In genomic region chr2:156007888-156008532, GRCm38 (mm10) we compare ENCODE assay signal across 8 mouse cellular contexts. TPM values are rescaled to one million over a fixed set of nuclear protein-coding genes. Genes with fewer than 3 reads are reported as not detected.
A peak's percentile ranks its signal among the peaks of the same experiment; 100 is the strongest.
DNase-seq lines count a peak whose midpoint lies in the region; ATAC-seq and TF ChIP-seq lines count a peak whose summit lies in the region.

Gene 6430550D23Rik, minus strand, starts transcription at chr2:156007977.
Gene Ergic3, plus strand, starts transcription at chr2:156008045.

- peak within 1 kb of the TSS; percentile 79 for H3K4me3 ChIP-seq in bone marrow macrophage, adult 2 months (ENCODE audit: insufficient read depth, low read length)
- H3K4me3 ChIP-seq in embryonic fibroblast, embryonic 13.5 days (ENCODE audit: insufficient read depth, low read length) = peak within 1 kb of the TSS; percentile 78
- peak within 1 kb of the TSS; percentile 92 for H3K4me3 ChIP-seq in kidney, embryonic 14.5 days (ENCODE audit: low read length)
- peak within 1 kb of the TSS; percentile 92 for H3K4me3 ChIP-seq in limb, embryonic 15.5 days

- peak; percentile 99 for ATAC-seq in kidney, embryonic 14.5 days (ENCODE audit: low FRiP score, low TSS enrichment)
- ATAC-seq in limb, embryonic 15.5 days (ENCODE audit: insufficient number of reproducible peaks, low FRiP score, low TSS enrichment, low read depth) = peak; percentile 97

- H3K4me2 ChIP-seq in kidney, embryonic 14.5 days (replicated peaks; ENCODE audit: low read depth, low read length) = peak within 1 kb of the TSS; percentile 63
- peak within 1 kb of the TSS; percentile 76 for H3K4me2 ChIP-seq in limb, embryonic 15.5 days

- H3K36me3 ChIP-seq in kidney, embryonic 14.5 days (ENCODE audit: control insufficient read depth, insufficient read depth, low read length) = peaks cover 29% of the 10 kb centered on the region
- H3K36me3 ChIP-seq in limb, embryonic 15.5 days = peaks cover 33% of the 10 kb centered on the region

- TF ChIP-seq POLR2A in bone marrow macrophage, adult 2 months (IDR thresholded peaks at IDR 0.05; ENCODE audit: borderline replicate concordance, low read depth, low read length) = no peak
- TF ChIP-seq POLR2A in embryonic fibroblast, embryonic 13.5 days (IDR thresholded peaks at IDR 0.05; ENCODE audit: low read depth, low read length) = peak; percentile 57

- DNase-seq in A20 (ENCODE audit: low read depth, low spot score) = peak; percentile 99
- peak; percentile 98 for DNase-seq in heart, adult 9 months (ENCODE audit: low spot score in 2 of 2)
- DNase-seq in monocyte, adult 2 months (ENCODE audit: low read depth in 1 of 2, low spot score in 2 of 2) = peak; percentile 97 to 98
- peak; percentile 99 for DNase-seq in spleen, postnatal 36 days (ENCODE audit: low spot score in 2 of 2)

- H3K9me3 ChIP-seq in kidney, embryonic 14.5 days (ENCODE audit: control insufficient read depth, low read length) = no peaks in the 10 kb centered on the region
- H3K9me3 ChIP-seq in limb, embryonic 15.5 days = no peaks in the 10 kb centered on the region

- H3K9ac ChIP-seq in kidney, embryonic 14.5 days (ENCODE audit: low read depth, low read length) = peak within 1 kb of the TSS; percentile 83
- peak within 1 kb of the TSS; percentile 90 for H3K9ac ChIP-seq in limb, embryonic 15.5 days

- peak within 1 kb of the TSS; percentile 9; the same call in 1 of the 2 replicates for H3K27ac ChIP-seq in bone marrow macrophage, adult 2 months (ENCODE audit: insufficient read depth, low read depth, low read length)
- H3K27ac ChIP-seq in embryonic fibroblast, embryonic 13.5 days (ENCODE audit: insufficient read depth, low read length) = no peak within 1 kb of the TSS
- H3K27ac ChIP-seq in kidney, embryonic 14.5 days (ENCODE audit: low read depth, low read length) = peak within 1 kb of the TSS; percentile 83
- peak within 1 kb of the TSS; percentile 74 for H3K27ac ChIP-seq in limb, embryonic 15.5 days

- H3K4me1 ChIP-seq in bone marrow macrophage, adult 2 months (ENCODE audit: control insufficient read depth, insufficient read depth, low read length) = peaks cover 6% of the 10 kb centered on the region
- no peaks in the 10 kb centered on the region for H3K4me1 ChIP-seq in embryonic fibroblast, embryonic 13.5 days (ENCODE audit: control insufficient read depth, insufficient read depth, low read length)
- H3K4me1 ChIP-seq in kidney, embryonic 14.5 days (ENCODE audit: control insufficient read depth, insufficient read depth, low read length) = peaks cover 7% of the 10 kb centered on the region
- H3K4me1 ChIP-seq in limb, embryonic 15.5 days = peaks cover 9% of the 10 kb centered on the region

- no peaks in the 10 kb centered on the region for H3K27me3 ChIP-seq in kidney, embryonic 14.5 days (ENCODE audit: control insufficient read depth, insufficient read depth, low read length)
- no peaks in the 10 kb centered on the region for H3K27me3 ChIP-seq in limb, embryonic 15.5 days

- WGBS in kidney, embryonic 14.5 days = under 1% methylated on average over 45 of the region's 45 CpGs
- under 1% methylated on average over 42 of the region's 45 CpGs for WGBS in limb, embryonic 15.5 days

- no peak for TF ChIP-seq CTCF in bone marrow macrophage, adult 2 months (IDR thresholded peaks at IDR 0.05; ENCODE audit: low read depth, low read length)
- no peak for TF ChIP-seq CTCF in embryonic fibroblast, embryonic 13.5 days (IDR thresholded peaks at IDR 0.05; ENCODE audit: borderline replicate concordance, insufficient read depth, low read length)

RNA-seq across cellular contexts. Expression of gene 6430550D23Rik, which starts in this region (rescaled TPM):
- 2.4 and 2.5 TPM in 2 replicates for polyA plus RNA-seq in bone marrow macrophage, adult 2 months (2012; ENCODE audit: insufficient read depth, insufficient read length, missing spikeins)
- 1.3 and 2.0 TPM in 2 replicates for polyA plus RNA-seq in embryonic fibroblast, embryonic 13.5 days (2011; ENCODE audit: insufficient read length, low read depth, missing spikeins)
- polyA plus RNA-seq in kidney, embryonic 14.5 days (2014; fragmentation: Nextera tagmentation; extraction: Ambion mirVana) = 1.2 and 1.7 TPM in 2 replicates
- polyA plus RNA-seq in limb, embryonic 15.5 days (2015; fragmentation: Nextera tagmentation; extraction: Ambion mirVana) = 1.7 and 1.8 TPM in 2 replicates

RNA-seq across cellular contexts. Expression of gene Ergic3, which starts in this region (rescaled TPM):
- polyA plus RNA-seq in bone marrow macrophage, adult 2 months (2012; ENCODE audit: insufficient read depth, insufficient read length, missing spikeins) = 177 and 190 TPM in 2 replicates
- 144 and 161 TPM in 2 replicates for polyA plus RNA-seq in embryonic fibroblast, embryonic 13.5 days (2011; ENCODE audit: insufficient read length, low read depth, missing spikeins)
- 225 and 244 TPM in 2 replicates for polyA plus RNA-seq in kidney, embryonic 14.5 days (2014; fragmentation: Nextera tagmentation; extraction: Ambion mirVana)
- 239 and 246 TPM in 2 replicates for polyA plus RNA-seq in limb, embryonic 15.5 days (2015; fragmentation: Nextera tagmentation; extraction: Ambion mirVana)
